ENCODE assay signal across 8 mouse cellular contexts in genomic region chr17:70341920-70342319, GRCm38 (mm10).
DNase-seq lines count a peak whose midpoint lies in the region; ATAC-seq lines count a peak whose summit lies in the region.
"Had no signal": no experiment of that assay in that cellular context is flagged by ENCODE, and none has a peak within 500 bp of the region (broad histone marks: within the 10 kb centered on the region; RNA-seq: fewer than 3 reads in every experiment).

No protein-coding gene starts in this region.

- no peaks in the 10 kb centered on the region for H3K27me3 ChIP-seq in limb, embryonic 13.5 days
- H3K27me3 ChIP-seq: liver, embryonic 13.5 days had no signal

- 58% methylated on average over 6 of the region's 6 CpGs for WGBS in limb, embryonic 13.5 days

- no peak overlapping the region for H3K9ac ChIP-seq in limb, embryonic 13.5 days
- H3K9ac ChIP-seq: liver, embryonic 13.5 days had no signal

- peak; percentile 24 for DNase-seq in kidney, postnatal 10 days
- DNase-seq in kidney, adult 8-10 months: no peak
- peak; percentile 69 for DNase-seq in brain, adult 2 months (ENCODE audit: low read depth, low spot score)
- peak; percentile 62 to 72 for DNase-seq in cerebellum, postnatal 25 days
- DNase-seq in urinary bladder, postnatal 36 days (ENCODE audit: low spot score in 2 of 2): no peak
- DNase-seq in urinary bladder, postnatal 25 days (ENCODE audit: low spot score): no peak
- DNase-seq: liver, embryonic 13.5 days had no signal

- no peaks in the 10 kb centered on the region for H3K9me3 ChIP-seq in limb, embryonic 13.5 days

- peaks cover 21% of the 10 kb centered on the region for H3K4me1 ChIP-seq in limb, embryonic 13.5 days
- H3K4me1 ChIP-seq: liver, embryonic 13.5 days had no signal

- peak overlapping the region; percentile 35 for H3K4me2 ChIP-seq in limb, embryonic 13.5 days (replicated peaks)
- H3K4me2 ChIP-seq: liver, embryonic 13.5 days had no signal

- no peak overlapping the region for H3K27ac ChIP-seq in limb, embryonic 13.5 days
- H3K27ac ChIP-seq: liver, embryonic 13.5 days had no signal

- ATAC-seq in limb, embryonic 13.5 days (ENCODE audit: low FRiP score, low read depth): peak; percentile 78; the same call in 1 of the 2 replicates

- H3K36me3 ChIP-seq in limb, embryonic 13.5 days: no peaks in the 10 kb centered on the region
- H3K36me3 ChIP-seq: liver, embryonic 13.5 days had no signal

- H3K4me3 ChIP-seq in limb, embryonic 13.5 days: no peak overlapping the region
- H3K4me3 ChIP-seq: liver, embryonic 13.5 days had no signal

Comparison
In these comparisons a context has a peak if more than half of its experiments do, and no peak if none do; other contexts are left out.
1. DNase-seq: peak in kidney, postnatal 10 days (single experiment), brain, adult 2 months (single experiment) and cerebellum, postnatal 25 days (2 of 2); none in kidney, adult 8-10 months (0 of 2), urinary bladder, postnatal 36 days (0 of 2) and urinary bladder, postnatal 25 days (single experiment).